Mouse (Mus musculus): ENCODE measurements at regions not wholly inside any gene's neighbourhood (a gene's known extent, or its start where the extent isn't known, plus 50 kb on each side); places are given as distances from the start of the nearest gene placed in this dataset.
A peak's percentile ranks its signal among the peaks of the same experiment; 100 is the strongest.

GRCm38 (mm10) chr2:128427181-128427880 is 163.7 kb upstream of the Spdye4c start:
- Histone ChIP-seq H3K27ac (replicated peaks) (no peak overlapping the region), H3K36me3 (replicated peaks) (no peaks in the 10 kb centered on the region), H3K4me2 (peak overlapping the region; percentile 46), H3K4me3 (replicated peaks) (peak overlapping the region; percentile 42), H3K4me1 (replicated peaks) (peaks cover 17% of the 10 kb centered on the region), H3K27me3 (peaks cover 19% of the 10 kb centered on the region), H3K9ac (no peak overlapping the region), H3K9me3 (replicated peaks) (no peaks in the 10 kb centered on the region)
- WGBS (ENCODE audit: insufficient replicate concordance), result 52% methylated on average over 6 of the region's 6 CpGs
- no peak for ATAC-seq (ENCODE audit: insufficient read depth)

- Histone ChIP-seq H3K9ac (0 out of 2 replicates have a peak overlapping the region, but pooled peaks have one; percentile 6), H3K27me3 (peaks cover 19% of the 10 kb centered on the region), H3K4me3 (replicated peaks) (peak overlapping the region; percentile 42), H3K9me3 (replicated peaks) (no peaks in the 10 kb centered on the region), H3K4me1 (replicated peaks) (peaks cover 17% of the 10 kb centered on the region), H3K27ac (replicated peaks) (peak overlapping the region; percentile 68), H3K4me2 (peak overlapping the region; percentile 46), H3K36me3 (replicated peaks) (no peaks in the 10 kb centered on the region)
- 5% methylated on average over 7 of the region's 7 CpGs for WGBS (ENCODE audit: insufficient replicate concordance)
- no peak for ATAC-seq (ENCODE audit: insufficient read depth)
These were observed 162.9 kb upstream of the Spdye4c start for GRCm38 (mm10) chr2:128428154-128428553.

- H3K9ac ChIP-seq, result 0 out of 2 replicates have a peak overlapping the region, but pooled peaks have one; percentile 6
- H3K4me3 ChIP-seq (replicated peaks), result peak overlapping the region; percentile 42
- peaks cover 19% of the 10 kb centered on the region for H3K27me3 ChIP-seq
- ATAC-seq (ENCODE audit: insufficient read depth), result no peak
- H3K27ac ChIP-seq (replicated peaks), result peak overlapping the region; percentile 68
- no peaks in the 10 kb centered on the region for H3K36me3 ChIP-seq (replicated peaks)
- no peaks in the 10 kb centered on the region for H3K9me3 ChIP-seq (replicated peaks)
- peaks cover 17% of the 10 kb centered on the region for H3K4me1 ChIP-seq (replicated peaks)
- 12% methylated on average over 18 of the region's 18 CpGs for WGBS (ENCODE audit: insufficient replicate concordance)
- H3K4me2 ChIP-seq, result peak overlapping the region; percentile 46
These were observed 162.1 kb upstream of the Spdye4c start for GRCm38 (mm10) chr2:128428651-128429633.

- WGBS (ENCODE audit: insufficient replicate concordance), result 19% methylated on average over 7 of the region's 7 CpGs
- Histone ChIP-seq H3K9me3 (replicated peaks) (no peaks in the 10 kb centered on the region), H3K27ac (replicated peaks) (peak overlapping the region; percentile 68; the same call in 1 of the 2 replicates), H3K9ac (no peak overlapping the region), H3K27me3 (peaks cover 19% of the 10 kb centered on the region), H3K4me3 (replicated peaks) (no peak overlapping the region), H3K36me3 (replicated peaks) (no peaks in the 10 kb centered on the region), H3K4me2 (peak overlapping the region; percentile 46; the same call in 1 of the 2 replicates), H3K4me1 (replicated peaks) (peaks cover 17% of the 10 kb centered on the region)
- ATAC-seq (ENCODE audit: insufficient read depth), result no peak
These were observed 161.2 kb upstream of the Spdye4c start for GRCm38 (mm10) chr2:128429786-128430185.

GRCm38 (mm10) chr2:128430776-128431291 is 160.2 kb upstream of the Spdye4c start:
- Histone ChIP-seq H3K9me3 (replicated peaks) (no peaks in the 10 kb centered on the region), H3K36me3 (replicated peaks) (no peaks in the 10 kb centered on the region), H3K9ac (no peak overlapping the region), H3K4me2 (no peak overlapping the region), H3K27ac (replicated peaks) (no peak overlapping the region), H3K27me3 (peaks cover 19% of the 10 kb centered on the region), H3K4me3 (replicated peaks) (no peak overlapping the region), H3K4me1 (replicated peaks) (peaks cover 17% of the 10 kb centered on the region)
- no peak for ATAC-seq (ENCODE audit: insufficient read depth)
- WGBS (ENCODE audit: insufficient replicate concordance), result 38% methylated on average over 9 of the region's 9 CpGs

GRCm38 (mm10) chr2:128431751-128432150 is 159.3 kb upstream of the Spdye4c start:
- ATAC-seq (ENCODE audit: insufficient read depth), result no peak
- Histone ChIP-seq H3K4me1 (replicated peaks) (peaks cover 17% of the 10 kb centered on the region), H3K36me3 (replicated peaks) (no peaks in the 10 kb centered on the region), H3K4me2 (no peak overlapping the region), H3K9me3 (replicated peaks) (no peaks in the 10 kb centered on the region), H3K4me3 (replicated peaks) (no peak overlapping the region), H3K9ac (no peak overlapping the region), H3K27me3 (peaks cover 19% of the 10 kb centered on the region), H3K27ac (replicated peaks) (no peak overlapping the region)
- 70% methylated on average over 4 of the region's 4 CpGs for WGBS (ENCODE audit: insufficient replicate concordance)

GRCm38 (mm10) chr2:128432741-128433140 is 158.3 kb upstream of the Spdye4c start:
- peaks cover 19% of the 10 kb centered on the region for H3K27me3 ChIP-seq
- no peak overlapping the region for H3K4me3 ChIP-seq (replicated peaks)
- no peak overlapping the region for H3K4me2 ChIP-seq
- ATAC-seq (ENCODE audit: insufficient read depth), result no peak
- peaks cover 13% of the 10 kb centered on the region for H3K4me1 ChIP-seq (replicated peaks)
- no peak overlapping the region for H3K9ac ChIP-seq
- H3K27ac ChIP-seq (replicated peaks), result no peak overlapping the region
- H3K9me3 ChIP-seq (replicated peaks), result no peaks in the 10 kb centered on the region
- H3K36me3 ChIP-seq (replicated peaks), result no peaks in the 10 kb centered on the region
- 52% methylated on average over 3 of the region's 3 CpGs for WGBS (ENCODE audit: insufficient replicate concordance)

- H3K27ac ChIP-seq (replicated peaks), result no peak overlapping the region
- no peak overlapping the region for H3K9ac ChIP-seq
- peaks cover 11% of the 10 kb centered on the region for H3K27me3 ChIP-seq
- no peaks in the 10 kb centered on the region for H3K36me3 ChIP-seq (replicated peaks)
- 61% methylated on average over 9 of the region's 9 CpGs for WGBS (ENCODE audit: insufficient replicate concordance)
- no peak overlapping the region for H3K4me2 ChIP-seq
- no peak for ATAC-seq (ENCODE audit: insufficient read depth)
- H3K4me1 ChIP-seq (replicated peaks), result 0 out of 2 replicates have a peak, but pooled peaks cover 8% of the 10 kb centered on the region
- no peaks in the 10 kb centered on the region for H3K9me3 ChIP-seq (replicated peaks)
- no peak overlapping the region for H3K4me3 ChIP-seq (replicated peaks)
These were observed 157.4 kb upstream of the Spdye4c start for GRCm38 (mm10) chr2:128433553-128434081.

- no peak overlapping the region for H3K4me2 ChIP-seq
- ATAC-seq (ENCODE audit: insufficient read depth), result no peak
- H3K9ac ChIP-seq, result no peak overlapping the region
- no peaks in the 10 kb centered on the region for H3K9me3 ChIP-seq (replicated peaks)
- 54% methylated on average over 11 of the region's 11 CpGs for WGBS (ENCODE audit: insufficient replicate concordance)
- H3K27me3 ChIP-seq, result 0 out of 2 replicates have a peak, but pooled peaks cover 3% of the 10 kb centered on the region
- H3K36me3 ChIP-seq (replicated peaks), result no peaks in the 10 kb centered on the region
- H3K4me1 ChIP-seq (replicated peaks), result 0 out of 2 replicates have a peak, but pooled peaks cover 5% of the 10 kb centered on the region
- no peak overlapping the region for H3K27ac ChIP-seq (replicated peaks)
- no peak overlapping the region for H3K4me3 ChIP-seq (replicated peaks)
These were observed 156.6 kb upstream of the Spdye4c start for GRCm38 (mm10) chr2:128434200-128434977.

- no peak overlapping the region for H3K9ac ChIP-seq
- 0 out of 2 replicates have a peak, but pooled peaks cover 5% of the 10 kb centered on the region for H3K4me1 ChIP-seq (replicated peaks)
- no peak for ATAC-seq (ENCODE audit: insufficient read depth)
- H3K36me3 ChIP-seq (replicated peaks), result no peaks in the 10 kb centered on the region
- no peak overlapping the region for H3K4me2 ChIP-seq
- H3K9me3 ChIP-seq (replicated peaks), result no peaks in the 10 kb centered on the region
- 62% methylated on average over 3 of the region's 3 CpGs for WGBS (ENCODE audit: insufficient replicate concordance)
- no peak overlapping the region for H3K27ac ChIP-seq (replicated peaks)
- no peak overlapping the region for H3K4me3 ChIP-seq (replicated peaks)
- no peaks in the 10 kb centered on the region for H3K27me3 ChIP-seq
These were observed 154.6 kb upstream of the Spdye4c start for GRCm38 (mm10) chr2:128436378-128436777.
